Mouse (Mus musculus) left cerebral cortex, postnatal 25 days (tissue): ENCODE data around the gene Nedd8. TPM values are rescaled to one million over a fixed set of nuclear protein-coding genes. Genes with fewer than 3 reads are reported as not detected.

Source experiments
- DNase-seq, 2 experiments: peaks; one replicate each; pipeline ENCODE4 v3.0.0; 2022; ENCODE audit warnings: low spot score in 2 of 2, mixed read lengths in 1 of 2
- intact Hi-C: fragments of 180-260 bp; cut with DNase I; formaldehyde crosslinking; loops from one replicate; pipeline ENCODE4 v1.15.1; 2025
- total RNA-seq, 2 experiments: library from RNA; stranded (reverse); gene quantifications; 2 replicates each; pipeline ENCODE4 v1.2.3; 2021

Gene Nedd8
- total RNA-seq, 2 experiments from 2014 or later: 325 to 348 TPM

DNA sequence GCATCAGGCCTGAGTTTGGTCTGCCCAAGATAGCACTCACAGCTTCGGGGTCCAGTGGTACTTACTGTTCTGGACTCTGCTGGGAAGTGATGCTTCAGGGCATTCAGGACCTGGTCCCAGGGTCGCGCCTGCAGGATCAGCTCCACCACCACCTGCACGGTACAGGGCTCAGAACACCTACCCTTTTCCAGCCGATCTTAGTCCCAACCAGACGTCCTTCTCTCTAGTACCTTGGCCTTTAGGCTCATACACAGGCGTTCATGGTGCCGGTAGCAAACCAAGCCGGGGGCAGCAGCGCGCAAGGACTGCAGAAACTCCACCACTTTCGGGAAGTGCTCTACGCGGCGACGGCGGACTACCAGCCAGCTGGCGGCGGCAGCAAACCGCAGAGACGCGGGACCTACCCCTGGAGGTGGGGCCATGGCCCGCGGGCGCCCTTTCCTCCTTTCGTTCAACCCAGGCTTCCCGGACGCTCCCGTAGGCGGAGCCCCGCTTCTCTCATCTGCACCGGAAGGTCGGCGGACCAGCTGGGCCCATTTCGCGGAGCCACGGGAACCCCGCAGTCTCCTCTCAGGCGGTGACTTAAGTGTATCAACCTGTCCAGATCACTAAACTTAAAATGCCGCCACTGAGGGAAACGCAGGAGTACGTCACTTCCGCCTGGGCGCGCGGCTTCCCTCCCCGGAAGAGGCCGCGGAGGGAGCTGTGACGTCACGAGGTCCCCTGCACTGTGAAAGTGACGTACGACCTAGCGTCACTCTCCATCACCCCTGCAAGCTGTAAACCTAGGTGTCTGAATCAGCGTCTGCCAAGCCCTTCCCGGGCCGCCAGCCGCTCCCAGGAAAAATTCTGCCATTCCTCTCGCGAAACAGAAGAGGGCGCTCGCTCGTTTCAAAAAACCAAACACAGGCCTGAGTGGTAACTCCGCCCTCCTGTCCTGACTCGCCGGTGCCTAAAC is 9.5 kb upstream of the Nedd8 start, which contains the start of gene Tinf2:
Tinf2 (minus strand) TSS at position 661 of the 958 bp plus-strand sequence.
- intact Hi-C loops: loop anchor here (1.0 to 5.0 kb wide), 2 partner anchors 41 to 64 kb away; partner anchors contain the start of genes Dhrs1, Nop9 and Rabggta
- peak; percentile 98 for DNase-seq

GRCm38 (mm10) chr14:55677615-55678014 is 5.7 kb upstream of the Nedd8 start:
- no peak for DNase-seq
- intact Hi-C loops: loop anchor here (10.0 kb wide), 1 partner anchor 217 kb away; no protein-coding TSS in a partner anchor

DNA sequence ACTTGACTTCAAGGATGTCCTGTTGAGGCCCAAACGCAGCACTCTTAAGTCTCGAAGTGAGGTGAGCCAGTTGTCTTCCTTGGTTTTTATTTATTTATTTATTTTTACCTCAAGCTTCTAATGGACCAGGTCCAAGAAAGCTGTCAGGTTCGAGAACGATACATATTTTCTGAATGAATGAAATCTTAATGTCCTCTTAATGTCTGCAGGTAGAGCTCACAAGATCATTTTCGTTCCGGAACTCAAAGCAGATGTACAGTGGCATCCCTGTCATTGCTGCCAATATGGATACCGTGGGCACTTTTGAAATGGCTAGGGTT is 777 bp upstream of the Nedd8 start:
- intact Hi-C loops: loop anchor here (10.0 kb wide), 1 partner anchor 222 kb away; no protein-coding TSS in a partner anchor

GRCm38 (mm10) chr14:55671486-55671832 is 465 bp downstream of the Nedd8 start:
- no peak for DNase-seq
- intact Hi-C loops: loop anchor here (10.0 kb wide), 1 partner anchor 223 kb away; no protein-coding TSS in a partner anchor

More for the DNA sequence above, 777 bp upstream of the Nedd8 start:
- no peak for DNase-seq

- DNase-seq: no peak
- intact Hi-C loops: no loop called here
Observed at GRCm38 (mm10) chr14:55660636-55661035, 11.3 kb downstream of the Nedd8 start.

DNA sequence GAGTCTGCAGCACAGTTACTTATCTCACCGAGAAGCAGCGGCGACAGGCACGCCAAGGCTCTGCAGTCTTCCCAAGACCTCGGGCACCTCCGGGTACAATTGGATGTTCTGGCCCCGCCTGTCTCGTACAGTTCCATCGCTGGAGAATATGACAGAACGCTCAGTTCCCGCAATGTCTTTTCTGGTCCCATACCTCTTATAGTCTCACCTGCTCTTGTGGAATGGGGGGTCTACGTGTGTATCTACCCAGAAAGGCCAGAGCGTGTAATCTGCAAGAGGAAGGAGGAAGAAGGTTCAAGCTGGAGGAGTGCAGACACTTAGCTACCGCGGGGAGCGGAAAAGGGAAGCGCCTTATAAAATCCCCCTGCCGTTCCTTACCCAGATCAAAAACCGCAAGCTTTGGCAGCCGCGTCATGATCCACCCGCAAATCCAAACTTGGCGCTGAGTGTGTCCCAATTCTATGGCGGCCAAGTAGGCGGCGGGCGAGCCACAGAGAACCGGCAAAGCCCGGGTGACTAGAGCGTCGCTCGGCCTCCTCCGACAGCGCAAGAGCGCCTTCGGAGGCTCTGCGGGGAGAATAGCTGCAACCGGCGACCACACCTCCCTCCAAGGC is 11.9 kb downstream of the Nedd8 start, which contains the start of gene Mdp1:
Mdp1 (minus strand) TSS at position 549 of the 614 bp plus-strand sequence.
- intact Hi-C loops: no loop called here
- peak; percentile 84 to 92 for DNase-seq

GRCm38 (mm10) chr14:55658011-55658410 is 13.9 kb downstream of the Nedd8 start:
- DNase-seq: no peak
- intact Hi-C loops: no loop called here

- intact Hi-C loops: no loop called here
- DNase-seq: no peak
Observed at GRCm38 (mm10) chr14:55656935-55657334, 15.0 kb downstream of the Nedd8 start.

DNA sequence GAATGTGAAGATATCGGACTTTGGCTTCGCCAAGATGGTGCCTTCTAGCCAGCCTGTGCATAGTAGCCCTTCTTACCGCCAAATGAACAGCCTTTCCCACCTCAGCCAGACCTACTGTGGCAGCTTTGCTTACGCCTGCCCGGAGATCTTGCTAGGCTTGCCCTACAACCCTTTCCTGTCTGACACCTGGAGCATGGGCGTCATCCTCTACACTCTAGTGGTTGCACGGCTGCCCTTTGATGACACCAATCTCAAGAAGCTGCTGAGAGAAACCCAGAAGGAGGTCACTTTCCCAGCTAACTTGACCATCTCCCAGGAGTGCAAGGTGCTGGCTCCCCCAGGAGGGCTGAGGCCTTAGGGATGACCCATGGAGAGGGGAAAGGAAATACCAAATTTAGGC is 20.4 kb downstream of the Nedd8 start:
- intact Hi-C loops: no loop called here
- no peak for DNase-seq

DNA sequence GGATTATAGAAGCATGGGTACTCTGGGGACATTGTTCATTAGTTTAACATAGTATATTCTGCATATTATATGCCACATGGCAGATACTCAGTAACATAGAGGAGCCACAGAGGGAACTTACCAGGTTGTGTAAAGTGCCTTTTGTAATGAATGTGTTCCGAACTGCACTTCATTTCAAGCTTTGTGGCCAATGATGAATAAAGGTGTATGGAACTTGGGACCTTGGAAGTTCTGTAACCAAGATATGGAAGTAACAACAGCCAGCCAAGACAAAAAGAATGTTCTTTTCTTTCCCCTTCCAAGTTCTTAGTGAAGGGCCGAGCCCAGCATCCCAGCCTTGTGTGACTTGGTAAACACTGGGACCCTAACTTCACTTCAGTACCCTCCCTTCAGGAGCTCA is 22.0 kb downstream of the Nedd8 start, which contains the start of gene Tssk4:
Tssk4 (plus strand) TSS at position 301 of the 400 bp plus-strand sequence.
- DNase-seq: no peak
- intact Hi-C loops: no loop called here

- intact Hi-C loops: no loop called here
- no peak for DNase-seq
Observed at GRCm38 (mm10) chr14:55644261-55644888, 27.5 kb downstream of the Nedd8 start.

DNA sequence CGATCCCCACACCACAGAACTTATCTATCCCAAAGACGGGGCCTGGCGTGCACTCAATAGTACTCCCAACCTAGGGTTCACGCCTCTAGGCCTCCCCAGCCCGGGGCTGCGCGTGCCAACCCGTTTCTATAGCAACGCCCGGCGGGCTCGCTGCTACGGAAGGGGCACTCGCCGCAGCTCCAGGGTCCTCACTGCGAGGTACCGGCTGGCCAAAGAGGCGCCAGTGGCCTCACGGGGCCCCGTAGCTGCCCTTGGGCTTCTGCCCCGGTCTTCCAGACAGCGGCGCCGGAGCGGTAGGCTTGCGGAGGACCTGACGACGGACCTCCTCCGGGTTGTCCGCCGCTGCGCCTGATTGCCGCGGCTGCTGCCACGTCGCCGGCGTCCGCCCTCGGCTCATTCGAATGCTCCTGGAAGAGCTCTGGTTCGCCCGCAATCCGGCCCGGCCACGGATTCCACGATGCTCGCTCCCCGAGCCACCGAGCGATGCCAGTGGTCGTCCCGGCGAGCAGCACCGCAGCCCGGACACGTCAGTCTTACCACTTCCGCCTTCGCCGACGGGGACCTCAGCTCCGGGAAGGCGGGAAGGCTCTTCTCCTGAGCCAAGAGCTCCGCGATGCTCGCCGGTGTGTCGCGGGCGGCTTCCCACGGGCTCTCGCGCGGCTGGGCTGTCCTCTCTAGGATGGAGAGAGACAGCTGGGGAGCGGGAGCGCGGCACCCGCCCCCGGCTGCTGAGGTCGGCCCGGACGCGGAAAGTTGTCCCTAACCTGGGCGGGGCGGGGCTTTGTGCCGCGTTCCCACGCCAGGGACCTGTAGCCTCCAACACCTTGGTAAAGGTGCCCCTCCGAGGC is 28.6 kb downstream of the Nedd8 start, which contains the start of gene Tm9sf1:
Tm9sf1 (minus strand) TSS at position 747 of the 848 bp plus-strand sequence.
- intact Hi-C loops: no loop called here
- peak; percentile 90 to 94 for DNase-seq

GRCm38 (mm10) chr14:55642679-55643059 is 29.3 kb downstream of the Nedd8 start:
- intact Hi-C loops: no loop called here
- no peak for DNase-seq

DNA sequence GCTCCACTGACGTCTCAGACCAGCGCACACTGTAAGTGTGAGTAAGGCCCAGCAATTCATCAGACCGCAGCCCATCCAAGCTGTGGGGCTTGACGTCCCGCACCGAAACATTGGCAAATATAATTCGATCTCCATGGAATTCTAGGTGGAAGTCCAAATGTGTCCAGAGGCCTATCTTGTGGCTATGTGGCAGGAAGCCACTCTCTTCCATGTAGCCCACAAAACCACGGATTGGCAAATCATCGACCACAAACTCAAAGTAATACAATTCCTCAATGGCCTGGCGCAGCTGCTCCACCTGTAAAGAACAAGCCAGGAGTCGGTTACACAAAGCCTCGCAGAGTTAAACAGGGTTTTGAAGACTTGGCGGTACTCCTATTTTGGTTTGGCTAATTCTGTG is 30.6 kb downstream of the Nedd8 start:
- DNase-seq: no peak
- intact Hi-C loops: no loop called here

DNA sequence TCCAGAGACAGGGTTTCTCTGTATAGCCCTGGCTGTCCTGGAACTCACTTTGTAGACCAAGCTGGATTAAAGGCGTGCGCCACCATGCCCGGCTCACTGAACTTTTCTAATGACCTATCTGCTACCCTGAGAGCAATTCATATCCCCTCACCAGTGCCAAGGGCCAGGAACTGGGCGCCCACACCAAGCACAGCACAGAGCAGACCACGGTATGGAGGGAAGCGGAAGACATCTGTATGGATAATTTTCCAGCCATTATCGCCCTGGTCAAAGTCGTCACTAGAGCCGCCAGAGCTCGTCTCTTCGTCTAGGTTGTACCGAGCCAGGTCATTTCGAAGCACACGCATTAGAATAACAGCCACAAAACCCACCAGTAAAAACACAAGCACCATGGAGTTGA is 31.1 kb downstream of the Nedd8 start:
- intact Hi-C loops: no loop called here
- no peak for DNase-seq

- intact Hi-C loops: loop anchor here (5.0 kb wide), 1 partner anchor 45 kb away; the partner anchor contains the start of genes Psme2 and Rnf31
- no peak for DNase-seq
Observed at GRCm38 (mm10) chr14:55637795-55638194, 34.1 kb downstream of the Nedd8 start, which contains the start of gene Gm49378. TSS of gene Gm49378 (minus strand) at chr14:55637895.

DNA sequence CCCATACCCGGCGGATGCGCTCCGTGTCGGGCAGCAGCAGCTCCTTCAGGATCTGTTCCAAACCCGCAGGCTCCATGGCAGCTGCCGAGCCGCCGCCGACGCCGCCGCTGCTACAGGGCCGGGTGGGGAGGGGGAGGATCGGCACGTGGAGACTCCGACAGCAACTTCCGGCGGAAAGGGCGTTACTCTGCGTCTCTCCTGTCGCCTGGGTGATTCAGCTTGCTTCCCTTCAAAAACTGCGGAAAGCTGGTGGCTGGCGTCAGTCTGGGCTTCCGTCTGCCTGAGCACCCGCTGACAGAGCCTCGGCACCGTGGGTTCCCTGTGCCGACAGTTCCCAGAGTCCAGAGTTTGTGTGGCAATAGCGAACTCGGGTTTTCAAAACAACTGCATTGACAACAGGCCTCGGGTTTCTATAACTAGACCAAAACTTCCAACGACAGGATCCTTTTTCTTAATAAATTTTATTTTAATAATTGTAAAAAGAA is 36.4 kb downstream of the Nedd8 start, which contains the start of gene Ipo4:
Ipo4 (minus strand) TSS at position 435 of the 485 bp plus-strand sequence.
- intact Hi-C loops: loop anchor here (2.0 to 5.0 kb wide), 2 partner anchors 31 to 43 kb away; partner anchors contain the start of genes Psme2 and Rnf31
- DNase-seq: peak; percentile 87 to 95

GRCm38 (mm10) chr14:55634874-55635522 is 36.9 kb downstream of the Nedd8 start:
- intact Hi-C loops: loop anchor here (2.0 to 5.0 kb wide), 2 partner anchors 30 to 43 kb away; partner anchors contain the start of genes Psme2 and Rnf31
- peak; percentile 17 to 42 for DNase-seq
